Mouse (Mus musculus) cerebellum, adult 11-12 months (tissue): ENCODE results near the gene AL732309.1.

Experiments
- DNase-seq: peaks from one replicate; pipeline ENCODE4 v3.0.0; 2022

The AL732309.1 gene

DNA sequence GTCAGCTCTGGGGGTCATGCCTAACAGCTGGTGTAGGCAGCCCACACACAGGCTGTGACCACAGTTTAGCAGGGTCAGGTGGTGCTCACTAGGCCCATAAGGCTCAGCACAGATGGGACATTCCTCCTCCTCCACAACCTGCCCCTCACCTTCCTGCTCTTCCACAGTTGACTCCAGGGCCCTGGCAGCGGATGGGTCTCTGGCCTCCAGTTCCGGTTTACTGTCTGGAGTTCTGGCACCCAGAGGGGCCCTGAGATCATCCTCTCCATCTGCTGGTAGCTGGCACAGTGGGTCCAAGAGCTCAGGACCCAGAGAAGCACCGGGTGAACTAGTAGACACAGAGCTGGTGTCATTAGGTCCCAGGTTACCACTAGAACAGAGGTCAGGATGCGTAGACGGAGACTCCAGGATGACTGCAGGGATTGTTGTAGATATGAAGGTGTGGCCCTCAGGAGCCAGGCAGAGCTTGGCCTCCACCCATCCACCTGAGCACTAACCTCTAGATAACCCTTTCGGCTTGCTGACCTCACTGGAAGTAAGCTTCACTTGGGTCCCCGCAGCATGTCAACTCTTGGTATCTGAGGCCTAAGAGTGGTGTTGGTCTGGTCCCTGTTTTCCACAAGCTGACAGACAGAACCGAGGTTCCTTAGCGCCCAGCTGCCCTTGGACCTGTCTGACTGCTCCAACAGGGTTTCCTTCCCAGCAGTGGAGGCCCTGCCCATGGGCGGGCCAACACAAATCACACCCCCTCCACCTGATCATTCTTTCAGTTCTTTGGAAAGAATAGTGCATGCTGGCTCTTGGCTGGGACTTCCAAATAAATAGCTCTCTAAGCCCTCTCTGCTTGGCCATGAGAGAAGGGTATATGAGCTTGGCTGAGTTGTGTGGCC is at the start of gene AL732309.1:
Gene AL732309.1 (minus strand): TSS at position 681 of the 890 bp plus-strand sequence.
- peak; percentile 77 for DNase-seq

DNA sequence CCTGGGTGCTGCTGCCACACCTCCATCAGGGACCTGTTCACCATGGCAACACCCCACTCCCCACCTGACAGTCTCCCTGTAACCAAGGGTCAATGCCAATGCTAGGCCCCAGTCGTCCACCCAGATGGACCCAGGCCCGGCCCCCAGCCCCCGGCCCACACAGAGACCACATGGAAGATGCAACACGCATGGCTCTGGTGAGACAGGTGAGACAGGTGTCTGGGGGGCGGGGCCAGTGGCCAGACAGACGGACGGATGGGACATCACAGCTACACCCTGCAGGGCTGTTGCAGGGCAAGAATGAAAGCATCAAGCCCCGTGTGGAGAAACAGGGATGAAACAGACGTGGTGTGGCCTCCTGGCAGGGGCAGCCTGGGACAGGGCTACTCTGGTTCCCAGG is 47.0 kb upstream of the AL732309.1 start:
- peak; percentile 69 for DNase-seq

DNA sequence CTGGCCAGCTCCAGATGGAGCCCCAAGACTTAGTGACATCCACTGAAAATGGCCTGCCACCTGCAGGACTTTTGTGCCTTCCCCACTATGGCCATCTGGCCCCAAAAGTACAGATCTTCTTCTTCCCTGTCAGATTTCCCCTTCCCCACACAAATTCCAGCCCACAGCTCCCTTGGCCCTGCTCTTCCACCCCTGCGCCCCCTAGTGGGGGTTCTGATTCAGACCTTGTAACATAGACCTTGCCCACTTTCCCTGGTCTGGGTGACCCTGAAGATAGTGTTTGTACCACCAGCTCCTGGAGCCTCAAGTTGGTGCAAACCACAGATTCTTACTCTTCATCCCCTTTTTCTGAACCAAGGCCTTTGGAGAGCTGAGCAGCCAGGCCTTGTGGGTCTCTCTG is 46.2 kb upstream of the AL732309.1 start:
- peak; percentile 74 for DNase-seq

DNA sequence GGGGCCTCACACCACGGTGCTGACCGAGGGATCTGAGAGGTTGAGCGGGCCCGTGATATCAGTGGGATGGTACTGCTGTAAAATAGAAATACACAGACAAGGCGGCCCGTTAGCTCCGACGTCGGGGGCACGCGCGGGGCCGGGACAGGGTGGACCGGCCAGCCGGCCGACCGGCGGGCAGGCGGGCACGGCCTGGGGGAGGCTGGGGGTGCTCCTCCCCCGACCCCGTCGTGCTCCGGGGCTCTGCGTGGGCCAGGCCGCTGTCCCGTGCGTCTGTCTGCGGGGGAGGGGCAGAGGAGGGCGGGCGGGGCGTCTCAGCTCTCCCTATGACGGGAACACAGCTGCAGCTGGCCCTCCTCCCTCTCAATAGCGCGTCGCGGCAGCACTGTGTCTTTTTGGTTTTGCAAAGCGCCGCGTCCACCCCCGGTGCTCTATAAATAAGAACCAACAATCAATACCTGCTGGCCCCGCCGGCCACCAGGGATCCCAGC is 45.4 kb upstream of the AL732309.1 start:
- peak; percentile 51 for DNase-seq

DNA sequence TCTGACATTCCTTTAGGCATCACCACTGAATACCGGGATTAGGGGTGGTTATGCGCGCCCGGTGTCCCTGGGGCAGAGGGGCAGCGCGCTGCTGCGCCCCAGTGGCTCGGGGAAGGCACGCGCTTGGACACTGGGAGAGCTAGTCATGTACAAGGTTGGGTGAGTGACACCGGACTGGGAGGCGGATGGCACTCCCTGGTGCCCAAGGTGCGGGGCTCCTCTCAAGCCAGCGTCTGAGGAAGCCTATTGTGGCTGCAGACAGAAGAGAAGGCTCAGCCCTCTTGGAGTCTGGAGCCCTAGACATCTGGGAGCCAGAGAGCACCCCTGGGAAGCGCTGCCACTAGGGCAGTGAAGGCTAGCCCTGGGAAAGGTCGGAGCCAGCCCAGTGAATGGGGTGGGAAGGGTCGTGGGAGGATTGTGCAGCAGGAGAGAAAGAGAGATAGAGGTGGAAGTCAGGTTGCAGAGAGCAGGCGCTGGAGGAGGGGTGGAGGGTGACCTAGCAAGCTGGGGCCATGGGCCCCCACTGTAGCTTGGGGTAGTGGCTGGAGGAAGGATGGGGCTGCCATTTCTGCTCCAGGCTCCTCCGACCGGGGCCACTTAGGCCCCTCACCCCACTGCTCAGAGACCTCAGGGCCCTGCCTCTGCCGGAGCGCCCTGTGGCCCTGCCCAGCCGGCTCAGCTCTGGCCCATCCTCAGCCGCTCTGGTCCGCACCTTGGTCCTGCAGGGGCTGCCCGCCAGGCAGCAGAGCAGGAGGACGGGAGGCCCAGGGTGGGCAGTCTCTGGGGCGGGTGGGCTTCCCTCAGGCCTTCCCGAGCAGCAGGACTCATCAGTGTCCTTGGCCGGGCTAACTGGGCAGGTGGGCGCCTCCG is 44.8 kb upstream of the AL732309.1 start:
- peak; percentile 65 for DNase-seq

DNA sequence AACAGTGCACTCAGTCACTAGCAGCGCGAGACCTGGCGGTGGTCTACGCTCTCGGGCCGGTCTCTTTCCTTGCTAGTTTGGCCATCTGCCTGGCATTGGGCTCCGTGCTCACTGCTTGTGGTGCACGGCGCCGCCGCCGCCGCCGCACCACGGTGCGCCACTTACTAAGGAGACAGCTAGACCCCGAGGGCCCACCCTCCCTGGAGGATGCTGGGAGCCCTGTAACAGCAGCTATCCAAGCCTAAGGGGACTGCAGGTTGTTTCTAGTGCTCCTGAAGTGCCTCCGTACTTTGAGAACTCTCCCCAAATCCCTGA is 44.1 kb upstream of the AL732309.1 start:
- DNase-seq: peak; percentile 78

DNA sequence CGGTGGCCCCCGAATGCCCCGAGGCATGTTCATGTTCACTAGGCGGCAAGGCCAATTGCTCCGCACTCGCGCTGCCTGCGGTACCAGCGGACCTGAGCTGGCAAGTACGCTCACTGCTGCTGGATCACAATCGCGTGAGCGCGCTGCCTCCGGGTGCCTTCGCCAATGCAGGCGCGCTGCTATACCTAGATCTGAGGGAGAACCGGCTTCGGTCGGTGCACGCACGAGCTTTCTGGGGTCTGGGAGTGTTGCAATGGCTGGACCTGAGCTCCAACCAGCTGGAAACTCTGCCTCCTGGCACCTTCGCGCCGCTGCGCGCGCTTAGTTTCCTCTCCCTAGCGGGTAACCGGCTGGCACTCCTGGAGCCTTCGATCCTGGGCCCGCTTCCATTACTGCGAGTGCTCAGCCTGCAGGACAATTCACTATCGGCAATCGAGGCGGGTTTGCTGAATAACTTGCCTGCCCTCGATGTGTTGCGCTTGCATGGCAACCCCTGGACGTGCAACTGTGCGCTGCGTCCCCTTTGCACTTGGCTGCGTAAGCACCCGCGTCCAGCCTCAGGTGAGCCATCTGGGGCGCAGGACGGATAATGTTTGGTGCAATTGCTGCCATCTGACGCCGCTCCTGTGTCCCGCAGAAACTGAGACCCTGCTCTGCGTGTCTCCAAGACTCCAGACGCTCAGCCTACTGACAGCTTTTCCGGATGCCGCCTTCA is 43.6 kb upstream of the AL732309.1 start:
- DNase-seq: peak; percentile 81

DNA sequence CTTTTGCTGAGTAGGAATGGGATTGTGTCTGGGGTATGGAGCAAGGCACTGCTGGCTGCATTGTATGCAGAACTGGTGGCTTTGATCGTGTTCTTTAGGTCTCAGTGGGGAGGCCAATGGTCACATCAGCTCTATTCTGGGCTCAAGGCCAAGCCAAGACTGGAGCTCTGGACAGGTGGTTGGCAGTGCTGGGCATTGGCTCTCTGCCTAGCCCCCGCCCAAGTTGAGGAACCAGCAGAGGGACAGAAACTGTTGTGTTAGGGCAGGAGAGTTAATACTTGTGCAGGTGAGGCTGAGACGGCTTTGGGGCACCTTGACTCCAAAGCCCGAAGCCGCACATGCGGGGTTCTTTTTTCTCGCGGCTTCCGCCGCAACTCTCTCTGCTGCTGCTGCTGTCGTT is 43.0 kb upstream of the AL732309.1 start, which contains the start of gene Lrrc26:
Gene Lrrc26 (plus strand): TSS at position 265 of the 400 bp plus-strand sequence.
- DNase-seq: peak; percentile 85

DNA sequence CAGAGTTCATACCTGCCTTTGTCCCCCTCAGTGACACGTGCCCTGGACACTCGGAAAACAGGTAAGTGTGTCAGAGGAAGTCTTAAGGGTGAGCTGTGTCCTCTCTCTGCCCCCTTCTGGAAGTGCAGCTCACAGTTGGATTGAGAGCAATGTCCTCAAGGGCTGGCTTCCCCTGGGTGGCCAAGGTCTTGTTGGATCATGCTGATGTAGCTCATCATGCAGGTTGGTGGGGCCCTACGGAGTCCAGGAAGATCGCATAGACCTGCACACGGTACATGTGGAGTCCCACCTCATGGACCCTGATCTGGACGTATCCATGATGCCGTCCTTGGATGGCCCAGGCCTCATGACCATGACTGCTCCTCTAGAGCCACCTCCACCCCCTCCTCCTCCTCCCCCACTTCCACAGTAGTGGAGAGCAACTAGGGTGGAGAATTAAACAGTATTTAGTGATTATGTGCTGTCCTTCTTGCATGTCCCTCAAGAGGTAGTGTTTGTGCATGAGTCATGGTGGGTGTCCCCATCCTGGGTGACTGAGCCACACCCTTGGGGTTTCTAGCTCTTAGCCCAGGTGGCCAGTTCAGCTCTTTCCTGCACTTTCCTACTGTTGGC is 42.2 kb upstream of the AL732309.1 start:
- DNase-seq: peak; percentile 48

DNA sequence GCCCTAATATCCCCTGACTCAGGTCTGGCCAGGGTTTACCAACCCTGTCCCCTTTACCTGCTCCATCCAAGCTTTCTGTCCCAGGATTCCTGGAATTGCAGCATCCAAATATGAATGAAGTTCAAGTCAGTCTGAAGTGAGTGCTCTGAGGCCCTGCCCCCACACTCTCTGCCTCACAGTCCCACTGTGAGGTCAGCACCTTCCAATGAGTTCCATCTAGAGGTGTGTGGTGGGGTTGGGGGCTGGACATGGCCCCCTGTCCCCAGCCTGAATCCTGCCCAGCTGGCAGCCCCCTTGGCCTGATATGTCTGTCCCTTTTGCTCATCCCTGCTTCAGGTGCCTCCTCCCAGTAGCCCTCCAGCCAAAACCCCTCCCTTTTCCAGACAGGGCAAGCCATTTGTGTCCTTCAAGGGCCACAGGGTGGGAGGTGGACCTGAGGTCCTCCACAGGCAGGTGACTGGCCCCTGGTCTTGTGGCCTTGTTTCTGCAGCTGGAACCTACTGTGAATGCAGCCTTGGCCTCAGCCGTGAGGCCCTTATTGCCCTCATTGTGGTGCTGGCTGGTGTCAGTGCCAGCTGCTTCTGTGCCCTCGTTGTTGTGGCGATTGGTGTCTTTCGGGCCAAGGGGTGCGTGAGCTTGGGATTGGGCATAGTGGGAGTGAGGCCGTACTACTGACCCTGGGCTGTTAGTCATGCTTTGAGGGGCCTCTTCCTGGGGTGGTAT is 41.4 kb upstream of the AL732309.1 start, which contains the start of gene Tmem210:
Gene Tmem210 (plus strand): TSS at position 219 of the 723 bp plus-strand sequence.
- peak; percentile 64 for DNase-seq

DNA sequence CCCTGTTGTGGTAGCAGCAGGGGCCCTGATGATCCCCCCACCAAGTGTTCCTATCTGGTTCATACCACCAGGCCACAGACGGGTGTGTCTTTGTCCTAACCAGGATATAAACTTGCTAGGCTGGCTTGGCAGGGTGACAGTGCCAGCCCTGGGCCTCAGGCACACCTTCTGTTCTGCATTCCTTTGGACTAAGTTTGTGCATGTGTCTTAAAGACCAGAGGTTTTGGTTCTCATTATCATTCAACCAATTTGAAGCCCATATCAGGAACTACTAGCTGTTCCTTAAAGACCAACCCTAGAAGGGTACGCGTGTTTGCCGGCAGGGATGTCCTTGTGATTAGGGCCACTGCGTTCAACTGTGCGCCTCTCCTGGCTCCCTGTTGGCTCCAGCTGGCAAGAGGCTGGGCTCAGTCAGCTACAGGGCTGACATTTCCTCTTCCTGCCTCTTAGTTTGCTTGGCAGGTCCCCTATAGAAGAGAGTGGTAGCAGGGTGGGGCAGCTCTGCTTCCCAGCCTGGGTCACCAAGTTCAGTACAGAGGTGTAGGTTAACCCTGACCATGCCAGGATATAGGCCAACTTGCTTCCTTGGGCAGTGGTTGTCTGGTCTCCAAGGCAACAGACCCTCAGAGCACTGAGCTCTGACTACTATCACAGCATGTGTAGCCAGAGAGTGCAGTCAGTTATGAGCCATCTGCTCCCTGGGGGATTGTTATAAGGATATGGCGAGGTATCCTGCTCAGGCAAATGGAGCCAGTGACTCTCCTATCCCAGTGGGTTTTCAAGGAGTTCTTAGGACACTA is 40.4 kb upstream of the AL732309.1 start:
- peak; percentile 68 for DNase-seq

DNA sequence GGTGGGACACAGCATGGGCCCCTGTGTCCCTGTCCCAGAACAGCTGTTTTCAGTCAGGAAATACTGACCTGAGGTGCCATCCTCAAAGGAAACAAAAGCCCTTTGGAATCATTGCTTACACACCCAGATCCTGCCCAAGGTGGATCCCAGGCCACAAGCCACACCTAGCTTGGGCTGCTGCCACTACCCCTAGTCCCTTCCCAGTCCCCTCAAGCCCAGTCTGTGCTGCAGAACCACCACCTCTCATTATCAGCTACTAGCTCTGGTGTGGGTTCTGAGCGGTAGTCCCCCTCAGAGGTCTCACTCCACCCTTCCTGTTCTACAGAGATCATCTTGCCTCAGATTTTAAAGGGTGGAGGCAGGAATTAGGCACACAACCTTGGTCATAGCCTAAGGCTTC is 39.7 kb upstream of the AL732309.1 start:
- DNase-seq: no peak

DNA sequence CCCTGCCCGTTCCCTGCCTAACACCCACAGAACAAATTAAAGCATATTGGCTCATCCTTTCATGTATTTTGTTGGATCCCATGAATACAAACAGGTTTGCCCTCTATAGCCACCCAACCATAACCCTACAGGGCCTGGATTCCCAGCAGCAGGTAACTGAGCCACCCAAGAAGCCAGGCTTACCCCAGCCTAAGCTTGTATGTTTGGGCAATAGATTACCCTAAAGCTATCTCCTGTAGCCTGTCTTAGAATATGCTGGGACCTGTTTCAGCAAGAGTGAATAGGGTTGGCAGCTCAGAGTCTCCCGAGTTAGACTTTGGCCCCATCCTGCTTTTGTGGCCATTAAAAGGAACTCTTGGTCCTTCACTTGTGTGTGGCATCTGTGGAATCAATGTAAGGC is 38.9 kb upstream of the AL732309.1 start:
- no peak for DNase-seq

DNA sequence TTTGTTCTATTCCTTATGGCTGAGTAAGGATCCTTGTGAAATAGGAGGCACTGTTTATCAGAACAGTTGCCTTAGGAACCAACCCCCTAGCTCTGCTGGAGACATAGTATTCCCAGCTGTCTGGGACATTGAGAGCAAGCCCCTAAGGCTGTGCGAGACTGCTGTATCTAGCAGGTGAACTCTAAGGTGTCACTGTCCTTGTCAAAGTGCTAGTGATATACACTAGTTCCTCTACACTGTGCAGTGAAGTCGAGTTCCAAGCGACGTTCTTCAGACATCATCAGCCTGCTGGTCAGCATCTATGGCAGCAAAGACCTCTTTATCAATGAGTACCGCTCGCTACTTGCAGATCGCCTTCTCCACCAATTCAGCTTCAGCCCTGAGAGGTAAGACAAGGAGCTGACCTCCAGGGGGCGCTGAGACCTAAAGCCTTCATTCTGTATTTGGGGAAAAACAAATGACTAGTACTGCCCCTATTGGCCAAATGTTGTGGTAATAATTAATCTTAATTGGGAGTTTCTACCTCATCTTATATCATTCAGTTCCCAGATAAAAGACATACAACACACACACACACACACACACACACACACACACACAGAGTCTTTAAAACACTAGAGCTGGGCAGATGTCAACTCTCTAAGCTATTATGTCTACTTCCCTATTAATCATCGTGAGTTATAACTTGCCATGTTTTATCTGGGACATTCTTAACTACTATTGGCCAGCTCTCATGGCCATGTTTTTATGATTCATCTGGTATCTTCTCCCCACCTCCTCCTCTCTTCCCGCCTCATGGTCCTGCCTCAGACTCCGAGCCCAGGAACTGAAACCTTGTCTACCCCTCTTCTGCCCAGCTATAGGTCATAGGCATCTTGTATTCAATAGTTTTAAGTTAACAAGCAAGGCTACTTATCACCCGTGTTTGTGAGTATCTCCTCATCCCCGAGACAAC is 32.5 kb upstream of the AL732309.1 start:
- peak; percentile 82 for DNase-seq

DNA sequence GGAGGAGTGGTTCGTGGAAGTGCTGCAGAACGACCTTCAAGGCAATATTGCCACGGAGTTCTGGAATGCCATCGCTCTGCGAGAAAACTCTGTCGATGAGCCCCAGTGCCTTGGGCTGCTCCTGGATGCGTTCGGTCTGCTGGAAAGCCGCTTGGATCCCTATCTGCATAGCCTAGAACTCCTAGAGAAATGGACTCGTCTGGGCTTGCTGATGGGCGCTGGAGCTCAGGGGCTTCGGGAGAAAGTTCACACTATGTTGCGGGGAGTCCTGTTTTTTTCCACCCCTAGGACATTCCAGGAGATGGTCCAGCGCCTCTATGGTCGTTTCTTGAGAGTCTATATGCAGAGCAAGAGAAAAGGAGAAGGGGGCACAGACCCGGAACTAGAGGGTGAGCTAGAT is 26.3 kb upstream of the AL732309.1 start:
- DNase-seq: peak; percentile 41

DNA sequence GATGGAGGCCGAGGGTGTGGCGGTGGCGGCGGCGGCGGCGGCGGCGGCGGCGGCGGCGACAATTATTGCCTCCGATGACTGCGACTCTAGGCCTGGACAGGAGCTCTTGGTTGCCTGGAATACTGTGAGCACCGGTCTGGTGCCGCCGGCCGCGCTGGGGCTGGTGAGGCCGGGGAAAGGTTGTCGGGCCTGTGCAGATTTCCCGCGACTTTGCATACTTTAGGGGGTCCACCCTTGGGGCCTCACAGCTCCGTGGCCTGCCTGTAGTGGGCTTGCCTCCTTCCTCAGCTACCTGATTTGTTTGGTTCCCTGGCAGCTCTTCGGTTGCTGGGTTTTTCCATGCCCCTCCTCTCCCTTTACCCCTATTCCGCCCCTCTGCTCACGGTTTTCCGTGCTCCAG is 25.9 kb upstream of the AL732309.1 start:
- no peak for DNase-seq

DNA sequence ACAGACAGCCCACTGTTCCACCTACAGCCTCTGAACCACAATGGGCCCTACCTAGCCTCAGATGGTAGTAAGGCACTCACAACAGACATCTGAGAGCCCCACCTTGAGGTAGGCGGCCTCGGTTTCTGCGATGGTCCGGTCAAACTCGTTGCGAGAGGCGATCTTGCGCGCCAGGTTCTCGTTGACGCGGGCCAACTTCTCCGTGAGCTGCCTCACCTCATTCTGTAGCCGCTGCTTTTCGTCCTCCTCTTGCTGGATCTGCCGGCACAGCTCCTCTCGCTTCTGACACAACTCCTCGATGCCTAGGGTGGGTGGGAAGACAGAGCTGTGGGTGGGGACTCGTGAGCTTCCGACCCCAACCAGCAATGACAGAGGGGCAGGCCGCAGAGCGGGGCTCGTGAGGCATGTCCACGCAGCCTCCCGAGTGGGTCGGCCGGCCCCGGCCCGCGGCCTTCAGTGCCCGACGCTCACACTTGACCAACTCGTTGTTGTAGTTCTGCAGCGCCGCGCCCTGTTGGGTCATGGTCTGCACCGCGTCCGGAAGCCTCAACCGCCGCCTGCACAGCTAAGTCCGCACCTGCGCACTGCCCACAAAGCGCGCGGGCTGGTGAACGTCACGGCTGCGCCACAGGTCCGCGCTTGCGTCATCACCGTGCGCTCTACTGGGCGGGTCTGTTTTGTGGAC is 25.3 kb upstream of the AL732309.1 start, which contains the start of the genes Ssna1 and Anapc2:
Gene Ssna1 (minus strand): TSS at position 612 of the 685 bp plus-strand sequence.
Gene Anapc2 (plus strand): TSS at position 652 of the 685 bp plus-strand sequence.
- peak; percentile 96 for DNase-seq

DNA sequence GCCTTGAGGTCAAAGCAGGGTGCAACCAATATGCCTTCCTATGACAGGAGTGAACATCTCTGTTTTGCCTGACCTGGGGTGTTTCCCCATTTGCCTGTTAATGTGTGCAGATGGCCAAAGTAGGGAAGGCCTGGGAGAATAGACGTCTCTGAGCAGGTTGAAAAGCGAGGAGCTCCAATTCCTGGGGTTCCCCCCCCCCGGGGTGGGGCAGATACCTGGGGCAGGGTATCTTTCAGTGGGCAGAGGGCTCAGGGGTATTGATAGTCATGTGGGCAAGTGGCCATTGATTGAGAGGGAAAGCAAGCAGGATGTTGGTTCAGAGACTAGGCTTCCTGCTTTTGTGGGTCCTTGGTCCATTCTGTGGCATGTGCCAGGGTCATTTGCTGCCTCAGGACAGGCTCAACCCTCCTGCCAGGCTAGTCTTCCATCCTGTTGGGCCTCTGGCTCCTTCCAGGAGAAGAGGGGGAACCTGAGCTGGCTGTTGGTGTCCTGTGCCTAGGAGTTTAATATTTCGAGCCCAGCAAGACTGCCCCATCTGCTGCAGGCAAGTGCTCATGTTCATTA is 21.2 kb upstream of the AL732309.1 start:
- DNase-seq: peak; percentile 65
